Mouse (Mus musculus) hindbrain, embryonic 16.5 days (tissue): ENCODE results near the gene Opcml. TPM values are rescaled to one million over a fixed set of nuclear protein-coding genes. Genes with fewer than 3 reads are reported as not detected.

Experiments used
- ATAC-seq: fragments of 200-750 bp; cut with Nextera tagmentation; 2 replicates; pipeline ENCODE4 v1.8.0; 2017; ENCODE audit warnings: moderate TSS enrichment, moderate library complexity
- H3K27ac ChIP-seq: fragments of 300-500 bp; sonication (generic); 2 replicates; pipeline ENCODE4 v1.5.1; 2014; ENCODE audit warnings: low read depth, mild to moderate bottlenecking, control low read depth, low read length, moderate library complexity
- H3K27me3 ChIP-seq: fragments of 300-500 bp; sonication (generic); replicated peaks from 2 replicates; pipeline ENCODE4 v1.6.1; 2014; ENCODE audit warnings: low read length; ENCODE audit not compliant: control insufficient read depth, insufficient read depth
- H3K36me3 ChIP-seq: fragments of 300-500 bp; sonication (generic); 2 replicates; pipeline ENCODE4 v1.6.1; 2014; ENCODE audit warnings: mild to moderate bottlenecking, low read length, moderate library complexity, mixed read lengths; ENCODE audit not compliant: control insufficient read depth, insufficient read depth
- H3K4me1 ChIP-seq: fragments of 300-500 bp; sonication (generic); 2 replicates; pipeline ENCODE4 v1.6.1; 2014; ENCODE audit warnings: low read depth, low read length; ENCODE audit not compliant: control insufficient read depth, insufficient read depth
- H3K4me2 ChIP-seq: fragments of 300-500 bp; sonication (generic); 2 replicates; pipeline ENCODE4 v1.6.1; 2014; ENCODE audit warnings: mild to moderate bottlenecking, low read length, control low read depth, moderate library complexity
- H3K4me3 ChIP-seq: fragments of 300-500 bp; sonication (generic); 2 replicates; pipeline ENCODE4 v1.5.1; 2014; ENCODE audit warnings: mild to moderate bottlenecking, low read length, control low read depth, moderate library complexity
- H3K9ac ChIP-seq: fragments of 300-500 bp; sonication (generic); 2 replicates; pipeline ENCODE4 v1.6.1; 2014; ENCODE audit warnings: low read depth, mild to moderate bottlenecking, control low read depth, low read length, moderate library complexity
- H3K9me3 ChIP-seq: fragments of 300-500 bp; sonication (generic); 2 replicates; pipeline ENCODE4 v1.6.1; 2014; ENCODE audit warnings: mild to moderate bottlenecking, low read length, moderate library complexity; ENCODE audit not compliant: control insufficient read depth
- WGBS: fragments of 180-500 bp; shearing (Covaris S2); extraction: QIAGEN DNeasy Blood & Tissue Kit; methylation state at CpG from one replicate; pipeline ENCODE4 v1.1.7; 2014; 5-methylcytosine and 5-hydroxymethylcytosine counted together
- polyA plus RNA-seq: library from polyadenylated mRNA; unstranded; fragments of >200 nt; fragmentation: Nextera tagmentation; extraction: Ambion mirVana; gene quantifications from 2 replicates; pipeline ENCODE4 v1.2.1, GENCODE M21; 2015

The Opcml gene
- polyA plus RNA-seq, 1 experiment from 2014 or later = 61.4 TPM

GRCm38 (mm10) chr9:27792226-27792625 is 1.7 kb downstream of the Opcml start:
- Histone ChIP-seq H3K27ac (peak overlapping the region; percentile 80; the same call in 1 of the 2 replicates), H3K4me2 (peak overlapping the region; percentile 79), H3K27me3 (0 out of 2 replicates have a peak, but pooled peaks cover 2% of the 10 kb centered on the region), H3K9ac (peak overlapping the region; percentile 65; the same call in 1 of the 2 replicates), H3K36me3 (no peaks in the 10 kb centered on the region), H3K4me3 (peak overlapping the region; percentile 49), H3K9me3 (no peaks in the 10 kb centered on the region), H3K4me1 (peaks cover 2% of the 10 kb centered on the region; the same call in 1 of the 2 replicates)
- no peak for ATAC-seq
- WGBS = 36% methylated on average over 2 of the region's 2 CpGs

- Histone ChIP-seq H3K27me3 (0 out of 2 replicates have a peak, but pooled peaks cover 2% of the 10 kb centered on the region), H3K9ac (no peak overlapping the region), H3K27ac (no peak overlapping the region), H3K9me3 (no peaks in the 10 kb centered on the region), H3K4me1 (peaks cover 2% of the 10 kb centered on the region; the same call in 1 of the 2 replicates), H3K4me3 (no peak overlapping the region), H3K36me3 (no peaks in the 10 kb centered on the region), H3K4me2 (peak overlapping the region; percentile 31)
- WGBS = 74% methylated on average over 3 of the region's 3 CpGs
- no peak for ATAC-seq
These were observed 2.4 kb downstream of the Opcml start for GRCm38 (mm10) chr9:27792994-27793393.

GRCm38 (mm10) chr9:27796535-27796934 is 6.0 kb downstream of the Opcml start:
- Histone ChIP-seq H3K27ac (no peak overlapping the region), H3K9ac (no peak overlapping the region), H3K4me1 (0 out of 2 replicates have a peak, but pooled peaks cover 2% of the 10 kb centered on the region), H3K36me3 (no peaks in the 10 kb centered on the region), H3K27me3 (no peaks in the 10 kb centered on the region), H3K4me3 (no peak overlapping the region), H3K4me2 (no peak overlapping the region), H3K9me3 (no peaks in the 10 kb centered on the region)
- WGBS = 76% methylated on average over 1 of the region's 1 CpGs
- no peak for ATAC-seq

GRCm38 (mm10) chr9:27800992-27801391 is 10.4 kb downstream of the Opcml start:
- no peaks in the 10 kb centered on the region for H3K9me3 ChIP-seq
- ATAC-seq = no peak
- no peak overlapping the region for H3K4me2 ChIP-seq
- no peaks in the 10 kb centered on the region for H3K36me3 ChIP-seq
- no peak overlapping the region for H3K9ac ChIP-seq
- WGBS = 83% methylated on average over 2 of the region's 2 CpGs
- no peak overlapping the region for H3K27ac ChIP-seq
- H3K4me1 ChIP-seq = no peaks in the 10 kb centered on the region
- H3K4me3 ChIP-seq = no peak overlapping the region
- H3K27me3 ChIP-seq = no peaks in the 10 kb centered on the region

- no peak for ATAC-seq
These were observed 11.2 kb downstream of the Opcml start for GRCm38 (mm10) chr9:27801807-27802206.

GRCm38 (mm10) chr9:27802379-27802778 is 11.8 kb downstream of the Opcml start:
- no peaks in the 10 kb centered on the region for H3K9me3 ChIP-seq
- H3K4me2 ChIP-seq = no peak overlapping the region
- no peaks in the 10 kb centered on the region for H3K27me3 ChIP-seq
- no peak overlapping the region for H3K9ac ChIP-seq
- H3K4me1 ChIP-seq = no peaks in the 10 kb centered on the region
- no peak overlapping the region for H3K27ac ChIP-seq
- H3K36me3 ChIP-seq = no peaks in the 10 kb centered on the region
- no peak for ATAC-seq
- H3K4me3 ChIP-seq = no peak overlapping the region

More at GRCm38 (mm10) chr9:27801807-27802206, 11.2 kb downstream of the Opcml start:
- Histone ChIP-seq H3K9me3 (no peaks in the 10 kb centered on the region), H3K4me1 (no peaks in the 10 kb centered on the region), H3K27me3 (no peaks in the 10 kb centered on the region), H3K27ac (no peak overlapping the region), H3K4me3 (no peak overlapping the region), H3K4me2 (no peak overlapping the region), H3K36me3 (no peaks in the 10 kb centered on the region), H3K9ac (no peak overlapping the region)
- WGBS = 90% methylated on average over 3 of the region's 3 CpGs

- WGBS = 90% methylated on average over 3 of the region's 3 CpGs
- H3K4me2 ChIP-seq = no peak overlapping the region
- H3K27ac ChIP-seq = no peak overlapping the region
- H3K4me1 ChIP-seq = no peaks in the 10 kb centered on the region
- ATAC-seq = no peak
- no peaks in the 10 kb centered on the region for H3K9me3 ChIP-seq
- H3K27me3 ChIP-seq = no peaks in the 10 kb centered on the region
- H3K9ac ChIP-seq = no peak overlapping the region
- H3K36me3 ChIP-seq = no peaks in the 10 kb centered on the region
- no peak overlapping the region for H3K4me3 ChIP-seq
These were observed 13.9 kb downstream of the Opcml start for GRCm38 (mm10) chr9:27804461-27804860.

- Histone ChIP-seq H3K4me3 (no peak overlapping the region), H3K9me3 (no peaks in the 10 kb centered on the region), H3K36me3 (no peaks in the 10 kb centered on the region), H3K27me3 (no peaks in the 10 kb centered on the region), H3K9ac (no peak overlapping the region), H3K27ac (no peak overlapping the region), H3K4me1 (no peaks in the 10 kb centered on the region), H3K4me2 (no peak overlapping the region)
- whole genome bisulfite sequencing = 91% methylated on average over 8 of the region's 8 CpGs
- ATAC-seq = no peak
These were observed 19.2 kb downstream of the Opcml start for GRCm38 (mm10) chr9:27809741-27810140.

GRCm38 (mm10) chr9:27813207-27813790 is 22.7 kb downstream of the Opcml start:
- H3K9me3 ChIP-seq = no peaks in the 10 kb centered on the region
- no peaks in the 10 kb centered on the region for H3K36me3 ChIP-seq
- H3K4me3 ChIP-seq = no peak overlapping the region
- H3K4me1 ChIP-seq = no peaks in the 10 kb centered on the region
- 41% methylated on average over 3 of the region's 3 CpGs for WGBS
- no peak overlapping the region for H3K27ac ChIP-seq
- no peak overlapping the region for H3K9ac ChIP-seq
- ATAC-seq = no peak
- no peak overlapping the region for H3K4me2 ChIP-seq
- H3K27me3 ChIP-seq = no peaks in the 10 kb centered on the region
